Mouse (Mus musculus) ES-Bruce4 (cell line): Measurements from ENCODE around the gene Tnfrsf11a. TPM values are rescaled to one million over a fixed set of nuclear protein-coding genes. Genes with fewer than 3 reads are reported as not detected.
"Not testable (repeated sequence)": the region's sequence is repeated elsewhere in the genome, so short reads cannot be mapped to it uniquely, and the experiment has no call there.

Source experiments
- H3K27ac ChIP-seq: 2 replicates; pipeline ENCODE4 v1.5.1; 2012; ENCODE audit warnings: low read length, inconsistent platforms; ENCODE audit not compliant: insufficient read depth
- H3K27me3 ChIP-seq: 2 replicates; pipeline ENCODE4 v1.6.1; 2012; ENCODE audit warnings: mild to moderate bottlenecking, low read length, inconsistent platforms; ENCODE audit not compliant: control insufficient read depth, poor library complexity, insufficient read depth, severe bottlenecking
- H3K36me3 ChIP-seq: 2 replicates; pipeline ENCODE4 v1.6.1; 2012; ENCODE audit warnings: inconsistent platforms, mild to moderate bottlenecking, low read length, moderate library complexity; ENCODE audit not compliant: control insufficient read depth, poor library complexity, insufficient read depth, severe bottlenecking
- H3K4me1 ChIP-seq: one replicate; pipeline ENCODE4 v1.8.1; 2011; ENCODE audit warnings: low read length; ENCODE audit not compliant: control insufficient read depth, insufficient read depth
- H3K4me3 ChIP-seq: 2 replicates; pipeline ENCODE4 v1.5.1; 2011; ENCODE audit warnings: low read depth, mild to moderate bottlenecking, low read length
- H3K9ac ChIP-seq: 2 replicates; pipeline ENCODE4 v1.6.1; 2012; ENCODE audit warnings: low read depth, mild to moderate bottlenecking, inconsistent platforms; ENCODE audit not compliant: poor library complexity, severe bottlenecking
- H3K9me3 ChIP-seq: replicated peaks from 2 replicates; pipeline ENCODE4 v1.6.1; 2012; ENCODE audit warnings: mild to moderate bottlenecking, low read length, inconsistent platforms; ENCODE audit not compliant: control insufficient read depth, poor library complexity, insufficient read depth, severe bottlenecking
- CTCF ChIP-seq: IDR thresholded peaks from one replicate; pipeline ENCODE4 v1.8.1; 2011; ENCODE audit warnings: low read depth, low read length
- EP300 ChIP-seq: IDR thresholded peaks from 2 replicates; pipeline ENCODE4 v1.6.1; 2011; ENCODE audit warnings: low read depth, low read length; ENCODE audit not compliant: insufficient read depth
- POLR2A ChIP-seq: IDR thresholded peaks from one replicate; pipeline ENCODE4 v1.8.1; 2011; ENCODE audit warnings: low read length; ENCODE audit not compliant: insufficient read depth
- polyA plus RNA-seq: library from polyadenylated mRNA; stranded (reverse); fragments of >200 nt; gene quantifications from 2 replicates; pipeline ENCODE4 v1.2.4, GENCODE M21; 2011; ENCODE audit warnings: low read depth; ENCODE audit not compliant: missing spikeins, insufficient read depth, insufficient read length

Gene Tnfrsf11a
- polyA plus RNA-seq, 1 experiment: 1.1 TPM

DNA sequence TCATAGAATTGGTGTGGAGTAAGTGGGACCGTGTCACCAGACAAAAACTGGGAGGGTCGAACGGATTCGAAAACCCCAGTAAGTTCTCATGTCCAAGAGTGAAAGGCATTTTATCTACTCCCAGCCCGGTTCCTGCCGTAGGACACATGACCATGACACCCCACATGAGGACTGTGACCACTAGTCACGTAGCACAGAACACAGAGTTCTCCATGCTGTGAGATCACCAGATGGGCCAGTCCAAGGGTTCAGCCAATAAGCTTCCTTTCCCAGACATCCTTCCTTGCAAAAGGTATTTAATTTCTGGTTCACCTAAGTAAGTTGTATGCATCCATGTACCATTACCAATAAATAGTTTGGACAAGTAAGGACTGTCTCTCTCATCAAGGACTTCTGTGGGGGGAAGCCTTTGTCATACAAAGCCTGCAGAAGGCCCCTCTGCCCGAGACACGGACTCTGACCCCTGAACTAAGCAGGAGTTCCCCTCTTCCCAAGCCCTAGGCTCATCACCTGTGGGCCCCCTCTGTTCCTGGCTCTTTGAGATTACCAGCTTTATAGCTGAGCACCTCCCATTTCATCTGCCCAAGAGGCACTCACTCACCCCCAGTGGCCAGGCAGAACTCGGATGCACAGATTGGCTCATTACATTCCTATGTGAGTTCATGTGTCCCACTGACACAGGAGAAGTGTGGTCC, 26.7 kb downstream of the Tnfrsf11a start:
- TF ChIP-seq POLR2A: no peak
- no peak for TF ChIP-seq EP300
- TF ChIP-seq CTCF: no peak

DNA sequence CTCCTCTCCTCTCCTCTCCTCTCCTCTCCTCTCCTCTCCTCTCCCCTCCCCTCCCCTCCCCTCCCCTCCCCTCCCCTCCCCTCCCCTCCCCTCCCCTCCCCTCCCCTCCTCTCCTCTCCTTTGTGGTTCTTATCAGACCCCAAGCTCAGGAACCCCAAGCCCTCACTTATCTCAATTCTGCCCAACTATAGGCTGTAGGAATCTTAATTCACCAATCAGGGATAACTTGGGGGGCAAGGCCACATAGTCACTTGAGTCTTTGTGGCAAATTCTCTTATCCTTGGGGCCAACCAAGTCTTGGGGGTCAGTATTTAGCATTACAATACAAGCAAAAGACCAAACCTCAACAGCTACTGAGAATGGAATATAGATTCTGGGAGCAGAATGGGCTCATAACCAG, 31.5 kb downstream of the Tnfrsf11a start:
- not testable (repeated sequence) for H3K27me3 ChIP-seq, H3K9me3 ChIP-seq, H3K27ac ChIP-seq, H3K4me3 ChIP-seq, H3K36me3 ChIP-seq, H3K9ac ChIP-seq, H3K4me1 ChIP-seq

More for the DNA sequence above, 26.7 kb downstream of the Tnfrsf11a start:
- Histone ChIP-seq H3K27me3 (no peaks in the 10 kb centered on the region), H3K4me1 (no peaks in the 10 kb centered on the region), H3K36me3 (no peaks in the 10 kb centered on the region), H3K4me3 (no peak overlapping the region), H3K27ac (no peak overlapping the region), H3K9me3 (no peaks in the 10 kb centered on the region), H3K9ac (no peak overlapping the region)

DNA sequence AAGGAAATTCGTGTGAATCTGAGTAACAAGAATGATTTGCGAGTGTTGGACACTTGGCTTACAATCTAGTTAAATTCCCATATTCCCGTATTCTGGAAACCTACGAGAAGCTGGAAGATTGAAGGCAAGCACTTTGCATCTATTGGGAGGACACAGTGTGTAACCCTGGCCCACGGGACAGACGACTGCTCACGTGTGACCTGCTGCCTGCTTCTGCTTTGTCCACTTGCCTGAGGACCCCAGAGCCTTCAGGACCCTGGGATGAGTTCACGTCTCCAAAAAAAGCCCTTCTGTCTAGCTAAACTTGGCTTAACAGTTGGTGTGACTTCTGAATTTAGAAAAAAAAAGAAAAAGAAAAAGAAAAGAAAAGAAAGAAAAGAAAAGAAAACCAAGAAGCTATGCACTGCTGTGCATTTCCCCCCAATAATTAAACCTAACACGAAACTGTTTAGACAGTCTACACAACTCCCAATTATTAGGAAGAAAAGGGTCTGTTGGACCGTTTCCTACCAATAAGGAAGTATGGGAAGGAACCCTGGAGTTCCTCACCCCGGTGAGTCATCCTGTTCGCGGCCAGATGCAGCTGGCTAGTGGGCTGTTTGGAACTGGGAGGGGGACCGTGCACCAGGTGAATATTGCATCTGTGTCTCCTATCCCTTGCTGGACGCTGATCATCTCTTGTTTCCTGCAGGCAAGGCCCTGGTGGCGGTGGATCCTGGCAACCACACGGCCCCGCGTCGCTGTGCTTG, 32.6 kb downstream of the Tnfrsf11a start:
- Histone ChIP-seq H3K27me3 (no peaks in the 10 kb centered on the region), H3K9ac (no peak overlapping the region), H3K9me3 (no peaks in the 10 kb centered on the region), H3K27ac (no peak overlapping the region), H3K4me1 (peaks cover 4% of the 10 kb centered on the region), H3K36me3 (no peaks in the 10 kb centered on the region), H3K4me3 (peak overlapping the region; percentile 5)
- TF ChIP-seq CTCF: no peak

GRCm38 (mm10) chr1:105813709-105814061, 33.2 kb downstream of the Tnfrsf11a start:
- Histone ChIP-seq H3K4me3 (peak overlapping the region; percentile 5), H3K27me3 (no peaks in the 10 kb centered on the region), H3K9ac (no peak overlapping the region), H3K4me1 (peaks cover 4% of the 10 kb centered on the region), H3K27ac (no peak overlapping the region), H3K36me3 (no peaks in the 10 kb centered on the region), H3K9me3 (no peaks in the 10 kb centered on the region)
- TF ChIP-seq POLR2A (no peak), CTCF (no peak), EP300 (no peak)

DNA sequence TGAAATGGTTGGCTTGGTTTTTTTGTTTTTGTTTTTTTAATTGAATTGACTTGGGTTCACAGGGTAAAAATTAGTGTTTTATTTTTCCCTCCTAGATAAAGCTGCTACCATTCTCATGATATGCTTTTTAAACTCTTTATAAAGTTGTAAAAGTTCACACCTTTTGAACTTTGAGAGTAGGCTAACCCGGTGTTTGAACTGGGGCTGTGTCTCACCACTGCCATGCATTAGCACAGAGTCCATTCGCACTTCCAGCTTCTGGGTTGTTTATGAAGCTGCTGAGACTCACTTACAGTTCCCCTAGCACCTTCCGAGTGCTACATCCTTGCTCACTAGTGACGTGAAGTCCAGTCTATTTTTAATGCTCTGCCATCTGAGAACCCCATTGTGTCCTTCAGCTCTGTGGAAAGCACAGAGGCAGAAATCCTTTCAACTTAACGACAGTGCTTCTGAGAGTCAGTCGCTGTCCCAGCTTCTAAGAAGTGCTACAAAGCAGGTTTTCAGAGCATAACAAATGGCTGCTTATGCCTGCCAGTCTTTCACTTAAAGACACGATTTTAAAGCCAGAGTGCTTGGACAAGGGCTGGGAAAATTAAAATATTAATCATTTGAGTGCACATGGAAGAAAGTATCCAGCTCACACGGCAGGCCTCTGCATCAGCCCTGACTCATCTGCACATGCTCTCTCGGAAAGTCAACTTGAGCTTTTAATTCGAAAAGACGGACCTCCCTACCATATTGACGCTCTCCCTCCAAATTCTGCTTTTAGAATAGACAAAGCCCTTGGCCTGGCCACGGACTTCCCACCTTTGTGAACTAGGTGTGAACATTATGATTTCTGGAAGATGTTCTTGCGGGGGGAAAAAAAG, 34.1 kb downstream of the Tnfrsf11a start:
- no peaks in the 10 kb centered on the region for H3K36me3 ChIP-seq
- no peak overlapping the region for H3K9ac ChIP-seq
- H3K27ac ChIP-seq: no peak overlapping the region
- H3K4me3 ChIP-seq: no peak overlapping the region
- no peak for TF ChIP-seq POLR2A
- no peak for TF ChIP-seq EP300
- no peak for TF ChIP-seq CTCF
- peaks cover 4% of the 10 kb centered on the region for H3K4me1 ChIP-seq
- no peaks in the 10 kb centered on the region for H3K27me3 ChIP-seq
- no peaks in the 10 kb centered on the region for H3K9me3 ChIP-seq

DNA sequence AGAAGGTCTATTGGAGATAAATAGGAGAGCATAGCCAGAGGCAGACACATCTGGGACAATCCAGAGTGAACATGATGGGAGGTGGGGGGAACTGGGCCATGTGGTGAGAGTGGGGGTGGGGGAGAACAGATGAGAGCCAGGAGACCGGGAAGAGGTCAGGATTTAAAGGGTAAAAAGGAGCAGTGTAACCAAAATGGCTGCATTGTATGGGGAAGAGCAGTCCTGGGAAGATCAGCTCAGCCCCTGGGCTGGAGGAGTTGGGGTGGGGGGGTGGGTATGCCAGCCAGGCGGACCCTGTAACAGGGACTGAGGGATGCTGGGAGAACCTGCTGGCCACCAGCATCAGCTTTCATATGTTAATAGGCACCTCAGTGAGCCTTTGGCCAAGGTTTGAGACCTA, 34.8 kb downstream of the Tnfrsf11a start:
- Histone ChIP-seq H3K36me3 (no peaks in the 10 kb centered on the region), H3K4me3 (no peak overlapping the region), H3K27me3 (no peaks in the 10 kb centered on the region), H3K9me3 (no peaks in the 10 kb centered on the region), H3K9ac (no peak overlapping the region), H3K4me1 (peaks cover 4% of the 10 kb centered on the region), H3K27ac (no peak overlapping the region)
- TF ChIP-seq POLR2A (no peak), CTCF (no peak), EP300 (no peak)
